Mouse (Mus musculus): Measurements from ENCODE around the gene Cd9. TPM values are rescaled to one million over a fixed set of nuclear protein-coding genes. Genes with fewer than 3 reads are reported as not detected.

The Cd9 gene
- polyA plus RNA-seq, 1 experiment from 2014 or later, result 487 TPM

GRCm38 (mm10) chr6:125521558-125522193 is 27.1 kb upstream of the Cd9 start:
- 26% methylated on average over 5 of the region's 5 CpGs for WGBS
- peak; percentile 35; the same call in 1 of the 2 replicates for ATAC-seq (ENCODE audit: low FRiP score, low TSS enrichment)

GRCm38 (mm10) chr6:125515503-125516315 is 21.1 kb upstream of the Cd9 start:
- no peaks in the 10 kb centered on the region for H3K4me1 ChIP-seq (replicated peaks; ENCODE audit: control insufficient read depth, insufficient read depth)
- DNase-seq (ENCODE audit: low spot score) (no peak), ATAC-seq (ENCODE audit: low FRiP score, low TSS enrichment) (peak; percentile 49)
- H3K27me3 ChIP-seq (ENCODE audit: control insufficient read depth, insufficient read depth, low read length), result no peaks in the 10 kb centered on the region
- no peak overlapping the region for H3K4me2 ChIP-seq (replicated peaks; ENCODE audit: low read depth)
- no peak for TF ChIP-seq EP300 (optimal IDR thresholded peaks at IDR 0.05)
- TF ChIP-seq CTCF (IDR thresholded peaks at IDR 0.05; ENCODE audit: low read depth), result no peak
- H3K9ac ChIP-seq (ENCODE audit: low read length), result no peak overlapping the region
- H3K9me3 ChIP-seq (ENCODE audit: control insufficient read depth, low read length), result no peaks in the 10 kb centered on the region
- 53% methylated on average over 11 of the region's 11 CpGs for whole genome bisulfite sequencing
- H3K4me3 ChIP-seq (ENCODE audit: low read depth, low read length), result no peak overlapping the region
- no peak overlapping the region for H3K27ac ChIP-seq (replicated peaks)
- no peaks in the 10 kb centered on the region for H3K36me3 ChIP-seq (ENCODE audit: control insufficient read depth, insufficient read depth, low read length)

More at GRCm38 (mm10) chr6:125521558-125522193, 27.1 kb upstream of the Cd9 start:
- no peaks in the 10 kb centered on the region for H3K27me3 ChIP-seq (ENCODE audit: control insufficient read depth, insufficient read depth, low read length)
- peak; percentile 27 for DNase-seq (ENCODE audit: low spot score)
- H3K36me3 ChIP-seq (ENCODE audit: control insufficient read depth, insufficient read depth, low read length), result no peaks in the 10 kb centered on the region
- no peak overlapping the region for H3K4me3 ChIP-seq (ENCODE audit: low read depth, low read length)
- H3K9me3 ChIP-seq (ENCODE audit: control insufficient read depth, low read length), result no peaks in the 10 kb centered on the region
- no peak overlapping the region for H3K9ac ChIP-seq (ENCODE audit: low read length)
- H3K4me2 ChIP-seq (replicated peaks; ENCODE audit: low read depth), result no peak overlapping the region
- H3K4me1 ChIP-seq (replicated peaks; ENCODE audit: control insufficient read depth, insufficient read depth), result no peaks in the 10 kb centered on the region
- TF ChIP-seq EP300 (optimal IDR thresholded peaks at IDR 0.05) (no peak), CTCF (IDR thresholded peaks at IDR 0.05; ENCODE audit: low read depth) (0 out of 2 replicates have a peak, but pooled peaks have one; percentile 12)
- H3K27ac ChIP-seq (replicated peaks), result no peak overlapping the region

- Histone ChIP-seq H3K4me3 (ENCODE audit: low read depth, low read length) (no peak overlapping the region), H3K9ac (ENCODE audit: low read length) (no peak overlapping the region), H3K36me3 (ENCODE audit: control insufficient read depth, insufficient read depth, low read length) (no peaks in the 10 kb centered on the region), H3K9me3 (ENCODE audit: control insufficient read depth, low read length) (no peaks in the 10 kb centered on the region), H3K27ac (replicated peaks) (peak overlapping the region; percentile 53; the same call in 1 of the 2 replicates), H3K4me1 (replicated peaks; ENCODE audit: control insufficient read depth, insufficient read depth) (no peaks in the 10 kb centered on the region), H3K27me3 (ENCODE audit: control insufficient read depth, insufficient read depth, low read length) (no peaks in the 10 kb centered on the region), H3K4me2 (replicated peaks; ENCODE audit: low read depth) (no peak overlapping the region)
- no peak for TF ChIP-seq EP300 (optimal IDR thresholded peaks at IDR 0.05)
- TF ChIP-seq CTCF (IDR thresholded peaks at IDR 0.05; ENCODE audit: low read depth), result no peak
- ATAC-seq (ENCODE audit: low FRiP score, low TSS enrichment), result peak; percentile 58
- DNase-seq (ENCODE audit: low spot score), result peak; percentile 46
- 25% methylated on average over 6 of the region's 6 CpGs for WGBS
These were observed 18.5 kb upstream of the Cd9 start for GRCm38 (mm10) chr6:125512950-125513596.

GRCm38 (mm10) chr6:125511196-125511595 is 16.6 kb upstream of the Cd9 start:
- H3K4me2 ChIP-seq (replicated peaks; ENCODE audit: low read depth), result no peak overlapping the region
- no peak for DNase-seq (ENCODE audit: low spot score)
- TF ChIP-seq CTCF (IDR thresholded peaks at IDR 0.05; ENCODE audit: low read depth) (no peak), EP300 (optimal IDR thresholded peaks at IDR 0.05) (no peak)
- no peaks in the 10 kb centered on the region for H3K4me1 ChIP-seq (replicated peaks; ENCODE audit: control insufficient read depth, insufficient read depth)
- H3K27me3 ChIP-seq (ENCODE audit: control insufficient read depth, insufficient read depth, low read length), result no peaks in the 10 kb centered on the region
- H3K9ac ChIP-seq (ENCODE audit: low read length), result no peak overlapping the region
- no peaks in the 10 kb centered on the region for H3K9me3 ChIP-seq (ENCODE audit: control insufficient read depth, low read length)
- WGBS, result 77% methylated on average over 7 of the region's 7 CpGs
- no peaks in the 10 kb centered on the region for H3K36me3 ChIP-seq (ENCODE audit: control insufficient read depth, insufficient read depth, low read length)
- H3K4me3 ChIP-seq (ENCODE audit: low read depth, low read length), result no peak overlapping the region
- no peak for ATAC-seq (ENCODE audit: low FRiP score, low TSS enrichment)
- H3K27ac ChIP-seq (replicated peaks), result no peak overlapping the region

- no peak for TF ChIP-seq CTCF (IDR thresholded peaks at IDR 0.05; ENCODE audit: low read depth)
- TF ChIP-seq EP300 (optimal IDR thresholded peaks at IDR 0.05), result no peak
- Histone ChIP-seq H3K4me2 (replicated peaks; ENCODE audit: low read depth) (no peak overlapping the region), H3K4me1 (replicated peaks; ENCODE audit: control insufficient read depth, insufficient read depth) (no peaks in the 10 kb centered on the region)
These were observed 16.1 kb upstream of the Cd9 start for GRCm38 (mm10) chr6:125510645-125511044.

More at GRCm38 (mm10) chr6:125510645-125511044, 16.1 kb upstream of the Cd9 start:
- Histone ChIP-seq H3K27ac (replicated peaks) (no peak overlapping the region), H3K9ac (ENCODE audit: low read length) (no peak overlapping the region), H3K36me3 (ENCODE audit: control insufficient read depth, insufficient read depth, low read length) (no peaks in the 10 kb centered on the region), H3K9me3 (ENCODE audit: control insufficient read depth, low read length) (no peaks in the 10 kb centered on the region), H3K27me3 (ENCODE audit: control insufficient read depth, insufficient read depth, low read length) (no peaks in the 10 kb centered on the region), H3K4me3 (ENCODE audit: low read depth, low read length) (no peak overlapping the region)
- DNase-seq (ENCODE audit: low spot score), result no peak
- no peak for ATAC-seq (ENCODE audit: low FRiP score, low TSS enrichment)

Measured in stomach, postnatal 0 days (tissue).